Mouse (Mus musculus): Measurements from ENCODE around the gene Azin2.

GRCm38 (mm10) chr4:128912085-128912484 is 50.2 kb downstream of the Azin2 start:
- TF ChIP-seq CTCF (IDR thresholded peaks at IDR 0.05; ENCODE audit: extremely low read depth, insufficient read depth, insufficient read length, insufficient replicate concordance) = no peak
- no peak for TF ChIP-seq POLR2A (IDR thresholded peaks at IDR 0.05; ENCODE audit: low read depth, low read length)
